Mouse (Mus musculus) forebrain, embryonic 14.5 days (tissue): ENCODE results near the gene Iqgap3. TPM values are rescaled to one million over a fixed set of nuclear protein-coding genes. Genes with fewer than 3 reads are reported as not detected.
A peak's percentile ranks its signal among the peaks of the same experiment; 100 is the strongest.

Experiments used
- ATAC-seq: fragments of 200-750 bp; cut with Nextera tagmentation; 2 replicates; pipeline ENCODE4 v1.8.0; 2017; ENCODE audit warnings: mild to moderate bottlenecking, moderate library complexity
- DNase-seq: peaks from one replicate; pipeline ENCODE4 v3.0.0-alpha.2; 2015; ENCODE audit warnings: low spot score
- H3K27ac ChIP-seq: fragments of 300-500 bp; sonication (generic); 2 replicates; pipeline ENCODE4 v1.5.1; 2014; ENCODE audit warnings: low read depth, mild to moderate bottlenecking, control low read depth, low read length, moderate library complexity
- H3K27me3 ChIP-seq: fragments of 300-500 bp; sonication (generic); replicated peaks from 2 replicates; pipeline ENCODE4 v1.6.1; 2014; ENCODE audit warnings: low read length, control low read depth, mixed read lengths; ENCODE audit not compliant: control insufficient read depth, insufficient read depth
- H3K36me3 ChIP-seq: fragments of 300-500 bp; sonication (generic); 2 replicates; pipeline ENCODE4 v1.6.1; 2014; ENCODE audit warnings: low read length, control low read depth; ENCODE audit not compliant: control insufficient read depth, insufficient read depth
- H3K4me1 ChIP-seq: fragments of 300-500 bp; sonication (generic); 2 replicates; pipeline ENCODE4 v1.6.1; 2014; ENCODE audit warnings: antibody characterized with exemption, low read length, control low read depth; ENCODE audit not compliant: control insufficient read depth, insufficient read depth
- H3K4me2 ChIP-seq: fragments of 300-500 bp; sonication (generic); 2 replicates; pipeline ENCODE4 v1.6.1; 2014; ENCODE audit warnings: mild to moderate bottlenecking, control low read depth, low read length
- H3K4me3 ChIP-seq: fragments of 300-500 bp; sonication (generic); 2 replicates; pipeline ENCODE4 v1.5.1; 2014; ENCODE audit warnings: low read depth, low read length, control low read depth
- H3K9ac ChIP-seq: fragments of 300-500 bp; sonication (generic); 2 replicates; pipeline ENCODE4 v1.6.1; 2014; ENCODE audit warnings: mild to moderate bottlenecking, low read length, control low read depth, moderate library complexity
- H3K9me3 ChIP-seq: fragments of 300-500 bp; sonication (generic); replicated peaks from 2 replicates; pipeline ENCODE4 v1.6.1; 2016; ENCODE audit warnings: low read length, control low read depth, mixed read lengths; ENCODE audit not compliant: control insufficient read depth
- WGBS: fragments of 180-500 bp; shearing (Covaris S2); extraction: QIAGEN DNeasy Blood & Tissue Kit; methylation state at CpG from one replicate; pipeline ENCODE4 v1.1.7; 2014; 5-methylcytosine and 5-hydroxymethylcytosine counted together
- polyA plus RNA-seq: library from polyadenylated mRNA; unstranded; fragments of >200 nt; fragmentation: Nextera tagmentation; extraction: Ambion mirVana; gene quantifications from 2 replicates; pipeline ENCODE4 v1.2.1, GENCODE M21; 2014

Iqgap3 gene
- polyA plus RNA-seq, 1 experiment from 2014 or later, result 7.6 TPM

DNA sequence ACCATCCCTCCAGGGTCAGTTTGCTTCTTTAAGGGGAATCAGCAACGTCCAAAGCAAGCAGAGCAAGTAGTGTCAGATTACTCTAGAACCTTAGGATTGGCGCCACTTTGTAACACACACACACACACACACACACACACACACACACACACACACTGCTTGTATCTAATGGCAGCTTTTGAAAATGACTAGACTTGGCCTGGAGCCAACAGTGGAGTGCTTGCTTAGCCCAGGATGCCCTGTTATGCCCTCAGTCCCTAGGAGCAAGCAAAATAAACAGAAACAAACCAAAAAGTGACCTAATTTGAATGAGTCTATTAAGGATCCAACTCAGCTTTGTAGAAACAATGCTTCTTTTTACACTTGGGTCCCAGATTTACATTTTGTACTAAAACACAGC, 13.4 kb upstream of the Iqgap3 start:
- no peak overlapping the region for H3K9ac ChIP-seq
- 13% methylated on average over 2 of the region's 2 CpGs for WGBS

DNA sequence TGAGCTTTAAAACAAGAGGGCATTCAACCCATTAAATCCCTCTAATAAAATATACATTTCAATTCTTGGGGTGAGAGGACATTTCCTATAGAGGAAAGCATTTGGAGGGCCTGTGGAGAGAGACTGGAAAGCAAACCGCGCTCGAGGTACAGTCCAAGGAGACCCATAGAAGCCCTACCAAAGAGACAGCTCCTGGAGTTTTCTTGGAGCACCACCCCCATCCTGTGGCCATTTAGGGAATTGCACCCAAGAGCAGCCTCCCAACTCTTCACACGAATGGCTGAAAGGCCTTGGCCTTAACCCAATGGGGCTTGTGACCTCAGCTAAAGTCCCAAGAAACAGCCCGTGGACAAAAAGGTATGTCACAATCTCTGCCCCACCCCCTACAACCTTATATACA, 10.0 kb upstream of the Iqgap3 start:
- Histone ChIP-seq H3K4me2 (no peak overlapping the region), H3K27me3 (no peaks in the 10 kb centered on the region), H3K9me3 (no peaks in the 10 kb centered on the region), H3K4me1 (no peaks in the 10 kb centered on the region), H3K36me3 (no peaks in the 10 kb centered on the region), H3K4me3 (no peak overlapping the region), H3K27ac (no peak overlapping the region), H3K9ac (no peak overlapping the region)
- peak; percentile 87 for DNase-seq
- peak; percentile 80 for ATAC-seq
- 2% methylated on average over 5 of the region's 5 CpGs for WGBS

More for the DNA sequence above, 13.4 kb upstream of the Iqgap3 start:
- Histone ChIP-seq H3K9me3 (no peaks in the 10 kb centered on the region), H3K27me3 (no peaks in the 10 kb centered on the region), H3K4me2 (no peak overlapping the region), H3K4me1 (no peaks in the 10 kb centered on the region), H3K27ac (no peak overlapping the region), H3K4me3 (no peak overlapping the region), H3K36me3 (no peaks in the 10 kb centered on the region)
- no peak for ATAC-seq
- peak; percentile 49 for DNase-seq

DNA sequence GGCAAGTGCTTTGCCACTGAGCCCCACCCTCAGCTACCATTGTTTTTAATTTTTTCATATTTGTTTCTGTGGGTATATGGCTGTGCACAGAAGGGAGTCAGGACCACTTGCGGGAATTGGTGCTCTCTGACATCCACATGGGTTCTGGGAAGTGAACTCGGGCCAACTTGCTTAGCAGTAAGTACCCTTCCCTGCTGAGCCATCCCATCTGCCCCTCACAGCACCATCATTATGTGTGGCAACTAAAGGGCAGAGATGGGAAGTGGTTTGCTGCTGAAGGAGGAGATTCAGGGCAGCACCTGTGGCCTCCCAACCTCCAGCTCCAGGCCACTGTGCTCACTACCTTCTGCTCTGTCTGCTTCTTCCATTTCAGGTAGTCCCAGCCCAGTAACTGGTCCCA, 8.1 kb upstream of the Iqgap3 start:
- H3K9me3 ChIP-seq, result no peaks in the 10 kb centered on the region
- DNase-seq (no peak), ATAC-seq (no peak)
- H3K36me3 ChIP-seq, result no peaks in the 10 kb centered on the region
- H3K27ac ChIP-seq, result no peak overlapping the region
- WGBS, result 63% methylated on average over 2 of the region's 2 CpGs
- H3K4me1 ChIP-seq, result no peaks in the 10 kb centered on the region
- H3K4me2 ChIP-seq, result no peak overlapping the region
- no peak overlapping the region for H3K9ac ChIP-seq
- H3K4me3 ChIP-seq, result no peak overlapping the region
- H3K27me3 ChIP-seq, result no peaks in the 10 kb centered on the region

DNA sequence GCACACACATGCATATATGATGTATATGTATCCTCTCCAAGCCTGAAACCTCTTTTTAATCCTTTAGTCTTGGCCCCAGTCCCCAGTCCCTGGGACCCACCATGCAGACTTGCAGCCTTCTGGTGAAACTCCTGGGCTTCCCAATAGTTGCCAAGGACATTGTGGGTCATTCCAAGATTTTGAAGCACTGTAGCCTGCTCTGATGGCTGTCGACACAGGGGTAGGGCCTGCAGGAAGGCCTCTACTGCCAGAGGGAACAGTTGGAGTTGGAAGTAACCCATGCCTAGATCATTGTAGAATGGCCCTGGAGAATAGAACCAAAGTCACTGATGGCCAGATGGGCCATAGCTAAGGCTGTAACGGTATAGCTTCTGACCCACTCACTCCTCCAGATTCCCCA, 7.4 kb upstream of the Iqgap3 start:
- WGBS, result 78% methylated on average over 2 of the region's 2 CpGs
- Histone ChIP-seq H3K9me3 (no peaks in the 10 kb centered on the region), H3K36me3 (no peaks in the 10 kb centered on the region), H3K9ac (no peak overlapping the region), H3K4me2 (no peak overlapping the region), H3K27ac (no peak overlapping the region), H3K4me3 (no peak overlapping the region), H3K27me3 (no peaks in the 10 kb centered on the region), H3K4me1 (no peaks in the 10 kb centered on the region)
- no peak for ATAC-seq
- no peak for DNase-seq

DNA sequence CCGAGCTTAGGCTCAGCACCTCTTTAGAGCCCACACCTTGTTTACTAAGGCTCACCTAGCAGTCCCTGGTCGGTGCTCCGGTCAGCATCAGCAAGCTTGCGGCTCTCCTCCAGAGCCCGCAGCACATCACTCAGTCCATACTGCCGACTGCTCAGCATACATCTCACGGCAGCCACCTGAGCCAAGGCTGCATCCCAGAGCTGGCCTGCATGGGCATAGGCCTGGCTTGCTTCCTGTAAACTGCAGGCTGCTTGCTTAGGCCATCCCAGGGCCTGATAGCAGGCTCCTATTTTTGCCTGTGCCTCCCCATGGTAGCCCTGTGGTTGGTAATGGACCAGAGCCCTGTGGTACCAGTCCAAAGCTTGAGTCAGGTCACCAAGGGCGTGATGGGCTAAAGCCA, 7.0 kb upstream of the Iqgap3 start:
- Histone ChIP-seq H3K27ac (no peak overlapping the region), H3K9ac (no peak overlapping the region), H3K4me3 (no peak overlapping the region), H3K36me3 (no peaks in the 10 kb centered on the region), H3K27me3 (no peaks in the 10 kb centered on the region), H3K4me2 (no peak overlapping the region), H3K9me3 (no peaks in the 10 kb centered on the region), H3K4me1 (no peaks in the 10 kb centered on the region)
- DNase-seq, result no peak
- ATAC-seq, result no peak
- WGBS, result 76% methylated on average over 8 of the region's 8 CpGs

DNA sequence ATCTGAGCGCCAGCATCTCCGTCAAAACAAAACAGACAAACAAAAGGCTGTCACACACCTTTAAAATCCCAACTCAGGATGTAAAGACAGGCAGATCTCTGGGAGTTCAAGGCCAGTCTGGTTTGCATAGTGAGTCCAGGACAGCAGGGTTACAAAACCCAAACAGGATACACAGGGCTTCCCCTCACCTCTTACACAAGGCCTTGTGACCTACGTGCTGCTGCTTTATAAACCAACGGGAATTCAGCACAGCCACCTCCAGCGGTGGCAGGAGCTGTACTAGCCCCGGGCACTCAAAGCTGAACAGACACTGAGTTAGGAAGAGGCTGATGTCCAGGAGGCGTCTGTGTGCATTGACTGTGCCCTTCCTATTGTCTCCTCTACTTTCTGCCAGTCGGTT, 4.3 kb upstream of the Iqgap3 start:
- no peak for ATAC-seq
- H3K27me3 ChIP-seq, result no peaks in the 10 kb centered on the region
- WGBS, result 38% methylated on average over 8 of the region's 8 CpGs
- no peak overlapping the region for H3K4me2 ChIP-seq
- no peaks in the 10 kb centered on the region for H3K36me3 ChIP-seq
- no peak overlapping the region for H3K9ac ChIP-seq
- H3K9me3 ChIP-seq, result no peaks in the 10 kb centered on the region
- H3K4me1 ChIP-seq, result peaks cover 3% of the 10 kb centered on the region; the same call in 1 of the 2 replicates
- no peak for DNase-seq
- no peak overlapping the region for H3K4me3 ChIP-seq
- no peak overlapping the region for H3K27ac ChIP-seq

DNA sequence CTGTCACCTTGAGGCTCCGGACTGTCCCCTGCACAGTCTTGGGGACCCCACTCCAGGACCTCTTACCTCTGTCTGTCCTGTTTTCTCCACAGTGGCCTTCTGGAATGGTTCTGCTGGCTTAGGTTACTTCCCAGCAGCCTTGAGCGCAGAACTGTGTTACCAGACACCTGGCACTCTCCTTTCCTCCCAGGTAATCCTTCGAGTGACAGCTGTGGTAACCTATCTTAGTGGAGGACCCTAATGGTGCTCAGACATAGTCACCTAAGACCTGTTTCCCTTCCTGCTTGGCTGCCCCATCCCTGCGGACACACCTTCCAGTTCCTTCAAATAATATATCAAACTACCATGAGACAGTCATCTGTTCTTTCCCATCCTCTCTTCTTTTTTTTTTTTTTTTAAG, 3.6 kb upstream of the Iqgap3 start, which contains the start of gene Ttc24:
TSS of gene Ttc24 (minus strand) at position 101 of the 400 bp plus-strand sequence.
- H3K4me1 ChIP-seq, result peaks cover 7% of the 10 kb centered on the region; the same call in 1 of the 2 replicates
- H3K36me3 ChIP-seq, result no peaks in the 10 kb centered on the region
- no peak within 1 kb of the TSS for H3K27ac ChIP-seq
- H3K4me3 ChIP-seq, result no peak within 1 kb of the TSS
- ATAC-seq, result no peak
- no peaks in the 10 kb centered on the region for H3K27me3 ChIP-seq
- no peaks in the 10 kb centered on the region for H3K9me3 ChIP-seq
- DNase-seq, result no peak
- WGBS, result 79% methylated on average over 4 of the region's 4 CpGs
- no peak within 1 kb of the TSS for H3K4me2 ChIP-seq
- H3K9ac ChIP-seq, result no peak within 1 kb of the TSS

DNA sequence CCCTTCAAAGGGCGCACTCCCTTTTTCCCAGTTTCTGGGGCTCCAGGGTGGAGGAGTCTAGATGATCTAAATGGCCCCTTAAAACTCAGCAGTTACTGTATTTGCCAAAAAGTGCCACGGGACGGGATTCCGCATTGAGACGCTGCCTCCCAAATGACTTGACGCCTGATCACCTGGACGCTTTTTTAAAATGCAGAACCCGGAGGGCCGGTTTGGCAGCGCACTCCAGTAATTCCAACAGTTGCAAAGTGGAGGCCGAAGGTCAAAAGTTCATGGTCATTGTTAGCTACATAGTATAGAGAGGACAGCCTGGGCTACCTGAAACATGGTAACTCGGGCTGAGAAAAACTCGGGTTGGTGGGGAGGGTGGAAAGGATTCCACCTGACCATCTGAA, 450 bp downstream of the Iqgap3 start:
- H3K9me3 ChIP-seq, result no peaks in the 10 kb centered on the region
- H3K4me3 ChIP-seq, result peak overlapping the region; percentile 54
- H3K27me3 ChIP-seq, result no peaks in the 10 kb centered on the region
- ATAC-seq (peak; percentile 42; the same call in 1 of the 2 replicates), DNase-seq (no peak)
- H3K27ac ChIP-seq, result no peak overlapping the region
- H3K9ac ChIP-seq, result peak overlapping the region; percentile 62
- H3K36me3 ChIP-seq, result 0 out of 2 replicates have a peak, but pooled peaks cover 5% of the 10 kb centered on the region
- H3K4me1 ChIP-seq, result peaks cover 7% of the 10 kb centered on the region; the same call in 1 of the 2 replicates
- WGBS, result 2% methylated on average over 13 of the region's 13 CpGs
- peak overlapping the region; percentile 78 for H3K4me2 ChIP-seq

DNA sequence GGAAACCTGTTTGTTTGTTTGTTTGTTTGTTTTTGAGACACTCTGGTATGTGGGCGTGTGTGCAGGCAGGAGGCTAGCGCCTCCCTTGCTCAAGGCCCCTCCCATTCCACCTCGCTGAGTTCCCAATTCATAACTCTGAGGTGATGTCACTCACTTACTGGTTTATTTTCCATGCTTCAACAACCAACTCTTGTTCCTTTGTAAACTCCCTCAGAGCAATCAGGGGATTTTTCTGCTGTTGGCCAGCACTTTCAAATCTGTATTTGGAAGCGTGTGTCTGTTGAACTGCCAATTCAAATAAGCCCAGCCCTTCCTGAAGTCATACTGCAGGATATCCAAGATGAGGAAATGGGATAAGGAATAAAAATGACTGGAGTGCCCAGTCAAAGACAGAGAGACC, 892 bp downstream of the Iqgap3 start:
- ATAC-seq, result no peak

More for the DNA sequence above, 892 bp downstream of the Iqgap3 start:
- H3K4me3 ChIP-seq, result peak overlapping the region; percentile 54
- H3K36me3 ChIP-seq, result 0 out of 2 replicates have a peak, but pooled peaks cover 5% of the 10 kb centered on the region
- WGBS, result 3% methylated on average over 4 of the region's 4 CpGs
- H3K27me3 ChIP-seq, result no peaks in the 10 kb centered on the region
- peak overlapping the region; percentile 78 for H3K4me2 ChIP-seq
- H3K4me1 ChIP-seq, result peaks cover 7% of the 10 kb centered on the region; the same call in 1 of the 2 replicates
- no peak overlapping the region for H3K27ac ChIP-seq
- no peaks in the 10 kb centered on the region for H3K9me3 ChIP-seq
- peak overlapping the region; percentile 62; the same call in 1 of the 2 replicates for H3K9ac ChIP-seq
- peak; percentile 30 for DNase-seq
